Mouse (Mus musculus) liver, postnatal 0 days (tissue): ENCODE data around the gene Arhgap23. TPM values are rescaled to one million over a fixed set of nuclear protein-coding genes. Genes with fewer than 3 reads are reported as not detected.

Source experiments
- ATAC-seq: fragments of 200-750 bp; cut with Nextera tagmentation; 2 replicates; pipeline ENCODE4 v1.8.0; 2017; ENCODE audit warnings: mild to moderate bottlenecking, moderate library complexity
- DNase-seq: peaks from one replicate; pipeline ENCODE4 v3.0.0-alpha.2; 2016
- H3K27ac ChIP-seq: fragments of 300-500 bp; sonication (generic); 2 replicates; pipeline ENCODE4 v1.5.1; 2014; ENCODE audit warnings: antibody characterized with exemption, moderate library complexity, mild to moderate bottlenecking, low read depth
- H3K27me3 ChIP-seq: fragments of 300-500 bp; sonication (generic); 2 replicates; pipeline ENCODE4 v1.6.1; 2014; ENCODE audit warnings: low read length, control low read depth, mixed read lengths; ENCODE audit not compliant: insufficient read depth
- H3K36me3 ChIP-seq: fragments of 300-500 bp; sonication (generic); replicated peaks from 2 replicates; pipeline ENCODE4 v1.6.1; 2014; ENCODE audit warnings: mild to moderate bottlenecking, control low read depth, low read length, moderate library complexity, mixed read lengths; ENCODE audit not compliant: insufficient read depth
- H3K4me1 ChIP-seq: fragments of 300-500 bp; sonication (generic); 2 replicates; pipeline ENCODE4 v1.6.1; 2014; ENCODE audit warnings: antibody characterized with exemption, mild to moderate bottlenecking, control low read depth; ENCODE audit not compliant: insufficient read depth
- H3K4me2 ChIP-seq: fragments of 300-500 bp; sonication (generic); 2 replicates; pipeline ENCODE4 v1.6.1; 2014; ENCODE audit warnings: low read depth, mild to moderate bottlenecking, low read length, moderate library complexity, mixed read lengths
- H3K4me3 ChIP-seq: fragments of 300-500 bp; sonication (generic); 2 replicates; pipeline ENCODE4 v1.5.1; 2014; ENCODE audit warnings: low read depth, low read length
- H3K9ac ChIP-seq: fragments of 300-500 bp; sonication (generic); replicated peaks from 2 replicates; pipeline ENCODE4 v1.6.1; 2014; ENCODE audit warnings: mild to moderate bottlenecking, moderate library complexity
- H3K9me3 ChIP-seq: fragments of 300-500 bp; sonication (generic); 2 replicates; pipeline ENCODE4 v1.6.1; 2016; ENCODE audit warnings: mild to moderate bottlenecking, control low read depth, low read length, mixed read lengths
- CTCF ChIP-seq: sonication (generic); IDR thresholded peaks from 2 replicates; pipeline ENCODE4 v1.5.1; 2016; ENCODE audit warnings: antibody characterized with exemption, low read depth
- EP300 ChIP-seq: IDR thresholded peaks from 2 replicates; pipeline ENCODE4 v1.6.1; 2016; ENCODE audit warnings: antibody characterized with exemption, low read depth, mild to moderate bottlenecking
- WGBS: fragments of 180-500 bp; shearing (Covaris S2); extraction: QIAGEN DNeasy Blood & Tissue Kit; methylation state at CpG from one replicate; pipeline ENCODE4 v1.1.7; 2014; ENCODE audit not compliant: insufficient replicate concordance; 5-methylcytosine and 5-hydroxymethylcytosine counted together
- polyA plus RNA-seq: library from polyadenylated mRNA; unstranded; fragments of >200 nt; fragmentation: Nextera tagmentation; extraction: Ambion mirVana; gene quantifications from 2 replicates; pipeline ENCODE4 v1.2.1, GENCODE M21; 2015

Gene Arhgap23
- polyA plus RNA-seq, 1 experiment from 2014 or later = 5.7 TPM

GRCm38 (mm10) chr11:97547957-97548706 is 132.8 kb downstream of the Arhgap23 start:
- H3K4me1 ChIP-seq = peaks cover 7% of the 10 kb centered on the region
- no peaks in the 10 kb centered on the region for H3K36me3 ChIP-seq
- no peak for ATAC-seq
- no peak overlapping the region for H3K27ac ChIP-seq
- H3K4me2 ChIP-seq = no peak overlapping the region
- peaks cover 87% of the 10 kb centered on the region for H3K27me3 ChIP-seq
- H3K9me3 ChIP-seq = no peaks in the 10 kb centered on the region
- H3K9ac ChIP-seq = no peak overlapping the region
- WGBS = 56% methylated on average over 12 of the region's 12 CpGs
- no peak overlapping the region for H3K4me3 ChIP-seq
- DNase-seq = no peak
- TF ChIP-seq CTCF (no peak; the same call in 1 of the 2 replicates), EP300 (no peak)

- Histone ChIP-seq H3K27me3 (peaks cover 83% of the 10 kb centered on the region), H3K9me3 (no peaks in the 10 kb centered on the region), H3K4me2 (no peak overlapping the region), H3K36me3 (no peaks in the 10 kb centered on the region), H3K27ac (no peak overlapping the region), H3K9ac (no peak overlapping the region), H3K4me3 (no peak overlapping the region), H3K4me1 (peaks cover 7% of the 10 kb centered on the region)
- DNase-seq (no peak), ATAC-seq (no peak)
- TF ChIP-seq EP300 (no peak), CTCF (no peak)
- WGBS = 31% methylated on average over 8 of the region's 8 CpGs
These were observed 133.4 kb downstream of the Arhgap23 start for GRCm38 (mm10) chr11:97548757-97549156.

Other genes starting within 250 kb of the Arhgap23 start
- gene Kpnb1, start 227.7 kb upstream of the Arhgap23 start, polyA plus RNA-seq = 12.1 and 12.3 TPM in 2 replicates
- gene Npepps, start 134.9 kb upstream of the Arhgap23 start, polyA plus RNA-seq = 11.3 and 16.5 TPM in 2 replicates
- gene Mrpl45, start 99.8 kb upstream of the Arhgap23 start, polyA plus RNA-seq = 18.3 and 19.8 TPM in 2 replicates
- gene Gpr179, start 63.5 kb upstream of the Arhgap23 start, polyA plus RNA-seq = 0.04 TPM in 1 of 2 replicates, not detected in the other
- gene Socs7, start 53.0 kb upstream of the Arhgap23 start, polyA plus RNA-seq = 0.89 and 0.92 TPM in 2 replicates
- 0.20 and 0.25 TPM in 2 replicates for gene 4933428G20Rik, start 84.8 kb downstream of the Arhgap23 start, polyA plus RNA-seq
- gene Srcin1, start 160.7 kb downstream of the Arhgap23 start, polyA plus RNA-seq = 0.02 and 0.05 TPM in 2 replicates
- 1.1 and 1.6 TPM in 2 replicates for gene Epop, start 214.2 kb downstream of the Arhgap23 start, polyA plus RNA-seq
- 0.32 and 0.38 TPM in 2 replicates for gene Mllt6, start 247.9 kb downstream of the Arhgap23 start, polyA plus RNA-seq